Mouse (Mus musculus) ZHBTc4 (cell line): Measurements from ENCODE around the gene Plekhh2.

Source experiments
- DNase-seq: peaks from one replicate; pipeline ENCODE4 v3.0.0-alpha.2; 2011; ENCODE audit warnings: low read depth, low spot score

The Plekhh2 gene

DNA sequence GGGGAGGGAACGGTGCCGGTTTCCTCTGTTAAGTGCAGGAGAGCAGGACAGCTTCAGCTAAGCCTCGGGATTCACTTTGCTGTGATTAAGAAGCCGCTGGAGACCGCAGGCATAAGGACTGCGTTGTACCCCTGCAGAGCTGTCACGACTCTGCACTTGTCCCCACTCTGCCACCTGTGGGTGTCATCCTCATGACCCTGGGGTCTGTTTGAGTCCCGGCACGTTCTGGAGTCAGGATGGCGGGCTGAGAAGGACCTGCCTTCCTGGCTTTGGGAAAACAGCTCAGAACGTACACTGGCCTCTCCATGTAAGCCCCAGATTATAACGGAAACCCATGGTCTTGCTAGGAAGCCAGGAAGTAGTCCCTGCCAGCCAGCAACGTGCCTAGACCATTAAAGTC lies 95.3 kb downstream of the Plekhh2 start:
- no peak for DNase-seq

DNA sequence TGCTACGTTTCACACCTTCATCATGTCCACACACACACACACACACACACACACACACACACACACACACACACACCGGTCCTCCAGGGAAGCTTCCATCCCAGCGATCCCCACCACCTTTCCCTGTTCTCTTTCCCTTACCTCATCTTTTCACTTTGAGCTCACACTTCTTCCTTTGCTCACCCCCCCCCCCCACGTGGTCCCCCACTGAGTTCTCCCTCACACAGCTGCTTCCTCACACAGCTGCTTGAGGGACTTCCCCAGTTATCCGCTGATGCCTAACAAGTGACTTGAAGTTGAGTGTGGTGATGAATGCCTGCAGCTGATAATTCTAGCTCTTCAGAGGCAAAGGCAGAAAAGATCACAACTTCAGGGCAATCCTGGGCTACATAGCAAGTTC lies 95.9 kb downstream of the Plekhh2 start:
- DNase-seq, result no peak

DNA sequence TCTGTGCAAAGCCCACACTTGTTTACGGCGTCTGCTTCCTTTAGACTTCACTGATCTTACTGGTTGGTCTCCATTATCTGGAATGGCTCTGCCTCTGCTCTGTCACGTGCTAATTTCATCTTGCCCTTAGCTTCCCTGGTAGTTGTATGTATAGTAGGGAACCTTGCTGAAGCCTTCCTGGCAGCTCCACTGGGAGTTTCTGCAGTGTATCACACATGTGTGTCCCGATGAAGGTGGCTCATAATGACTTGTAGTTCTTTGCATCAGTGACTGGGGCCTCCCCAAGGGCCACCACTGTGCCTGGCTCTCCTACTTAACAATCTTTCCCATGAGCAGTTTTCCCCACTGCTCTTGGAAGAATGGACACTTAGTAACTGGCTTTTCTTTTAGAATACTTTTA lies 96.9 kb downstream of the Plekhh2 start:
- no peak for DNase-seq

DNA sequence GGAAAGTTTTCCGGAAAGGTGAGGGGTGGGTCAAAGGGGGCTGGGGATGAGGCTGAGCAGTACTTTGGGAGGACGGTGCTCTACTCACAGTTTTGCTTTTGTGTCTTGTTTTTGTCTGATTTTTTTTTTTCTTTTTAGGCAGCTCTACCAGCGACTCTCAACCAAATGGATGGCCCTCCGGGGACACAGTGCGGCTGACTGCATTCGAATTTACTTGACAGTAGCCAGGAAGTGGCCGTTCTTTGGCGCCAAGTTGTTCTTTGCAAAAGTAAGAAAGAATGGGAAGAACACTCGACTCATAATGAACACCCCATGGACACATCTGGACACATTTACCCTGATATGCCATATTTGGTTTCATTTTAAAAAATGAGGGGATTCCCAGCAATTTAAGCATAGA lies 99.8 kb downstream of the Plekhh2 start:
- DNase-seq, result no peak

DNA sequence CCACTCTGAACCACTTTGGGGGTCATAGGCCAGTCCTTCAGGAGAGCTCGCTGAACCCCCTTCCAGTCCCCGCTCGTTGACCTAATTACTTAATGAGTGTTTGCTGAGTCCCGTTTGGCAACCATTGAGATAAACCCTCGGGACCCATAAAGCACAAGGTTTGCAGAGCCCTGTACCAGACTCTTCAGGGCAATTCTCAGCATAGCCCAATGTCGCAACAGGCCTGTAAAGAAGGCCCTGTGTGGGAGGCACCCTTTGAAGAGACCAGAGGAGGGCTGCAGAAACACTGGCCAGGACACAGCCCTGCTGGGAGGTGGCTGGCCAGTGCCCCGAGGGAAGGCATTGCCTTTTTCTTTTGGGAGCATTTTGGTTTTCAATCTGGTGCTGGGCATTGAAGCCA lies 100.3 kb downstream of the Plekhh2 start:
- DNase-seq, result no peak

DNA sequence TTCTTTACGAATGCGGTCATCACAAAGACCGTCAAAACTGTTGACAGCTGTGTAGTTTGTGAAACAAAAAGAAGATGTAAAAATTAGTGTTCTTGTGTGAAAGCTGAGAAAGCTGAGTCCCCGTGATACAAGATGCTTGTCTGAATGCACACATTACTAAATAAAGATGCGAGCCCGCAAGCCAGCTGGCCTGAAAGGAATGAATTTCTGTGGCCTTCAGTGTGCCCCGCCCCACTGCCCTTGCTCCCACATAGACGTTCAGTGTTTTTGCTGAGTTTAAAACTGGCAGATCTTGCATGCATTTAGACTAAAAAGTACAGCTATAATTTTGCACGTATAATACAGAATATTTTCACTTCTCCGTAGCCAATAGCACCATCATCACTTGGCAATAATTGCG lies 104.1 kb downstream of the Plekhh2 start:
- DNase-seq, result no peak

DNA sequence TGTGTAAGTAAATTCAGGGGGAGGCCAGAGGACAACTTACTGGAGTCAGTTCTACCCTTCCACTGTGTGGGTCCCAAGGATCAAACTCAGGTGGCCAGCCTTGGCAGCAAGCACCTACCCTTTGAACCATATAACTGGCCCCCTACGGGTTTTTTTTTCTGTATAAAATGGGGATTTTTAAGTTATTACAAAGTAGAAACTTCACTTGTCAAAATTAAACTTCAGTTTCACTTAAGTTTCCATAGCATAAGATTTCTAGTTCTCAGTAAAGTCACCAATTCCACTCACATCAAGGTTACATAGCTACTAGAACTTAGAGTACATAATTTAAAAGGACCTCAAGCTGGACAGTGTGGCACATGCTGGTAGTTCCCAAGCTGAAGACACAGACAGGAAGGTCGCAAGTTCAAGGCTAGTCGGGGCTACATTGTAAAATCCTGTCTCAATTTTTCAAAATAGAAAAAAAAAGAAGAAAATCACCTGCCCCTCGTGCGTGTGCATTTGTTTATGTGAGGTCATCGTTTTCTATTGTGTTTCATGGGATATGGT lies 104.9 kb downstream of the Plekhh2 start:
- DNase-seq, result no peak

DNA sequence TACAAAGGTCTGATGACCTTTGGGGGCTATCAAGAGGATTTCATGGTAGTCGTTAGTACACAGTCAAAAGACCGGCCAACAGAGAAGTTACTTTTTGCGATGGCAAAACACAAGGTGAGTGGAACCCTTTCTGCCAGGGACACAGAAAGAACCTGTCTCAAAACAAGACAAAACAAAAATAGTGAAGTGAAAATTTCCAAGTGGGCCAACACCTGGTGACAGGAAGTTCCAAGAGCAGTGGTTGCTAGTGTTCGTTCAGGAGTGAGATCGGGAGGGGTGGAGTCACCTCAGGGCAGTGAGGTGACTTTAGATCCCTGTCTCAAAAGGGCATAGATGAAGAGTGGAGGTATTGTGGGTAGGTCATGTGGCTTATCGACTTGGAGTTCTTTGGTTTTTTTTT lies 106.3 kb downstream of the Plekhh2 start:
- no peak for DNase-seq

DNA sequence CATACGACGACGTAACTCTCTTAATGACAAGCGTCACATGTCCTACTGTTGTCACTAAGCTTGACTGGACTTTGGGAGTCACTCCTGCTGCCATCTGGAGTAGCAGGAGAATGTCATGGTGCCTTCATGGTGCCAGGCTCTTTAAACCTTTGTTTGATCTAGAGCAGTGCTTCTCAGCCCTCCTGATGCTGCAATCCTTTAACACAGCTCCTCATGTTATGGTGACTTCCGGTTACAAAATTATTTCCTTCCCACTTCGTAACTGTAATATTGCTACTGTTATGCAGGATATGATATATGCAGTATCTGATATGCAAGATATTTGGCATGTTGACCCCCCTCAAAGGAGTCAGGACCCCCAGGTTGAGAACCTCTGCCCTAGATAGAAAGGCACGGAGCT lies 107.4 kb downstream of the Plekhh2 start:
- no peak for DNase-seq

DNA sequence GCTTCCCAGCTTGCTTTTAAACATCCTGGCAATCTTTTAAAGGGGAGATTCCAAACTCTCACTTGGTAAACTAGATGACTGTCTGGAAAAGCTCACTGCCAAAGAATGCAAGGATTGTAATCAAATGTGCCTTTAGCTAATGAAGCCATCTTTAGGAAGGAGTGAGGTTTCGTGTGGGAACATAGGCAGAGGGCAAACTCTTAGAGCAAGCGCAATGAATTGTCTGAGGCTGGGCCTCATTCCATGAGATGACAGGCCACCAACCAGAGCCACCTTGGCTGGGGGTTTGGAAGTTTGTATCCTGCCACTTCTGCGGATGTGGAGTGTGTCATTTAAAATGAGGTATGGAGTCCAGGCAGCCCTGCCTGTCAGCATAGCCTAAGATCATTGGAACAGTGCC lies 108.4 kb downstream of the Plekhh2 start:
- DNase-seq, result no peak

DNA sequence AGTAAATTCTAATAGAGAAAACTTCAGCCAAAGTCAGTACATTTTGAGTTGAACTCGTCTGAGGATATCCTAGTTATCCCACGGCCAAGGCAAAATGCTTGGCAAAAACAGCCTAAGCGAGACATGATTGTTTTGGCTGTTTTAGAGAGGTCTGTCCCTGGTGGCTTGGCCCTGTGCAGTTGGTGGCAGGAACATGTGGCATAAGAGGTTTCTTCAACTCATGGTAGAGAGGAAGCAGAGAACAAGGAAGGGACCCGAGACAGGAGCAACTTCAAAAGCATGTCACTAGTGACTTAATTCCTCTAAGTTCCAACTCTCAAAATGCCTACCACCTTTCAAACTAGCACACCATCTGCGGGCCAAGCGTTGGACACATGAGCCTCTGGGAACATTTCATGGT lies 108.9 kb downstream of the Plekhh2 start:
- no peak for DNase-seq

DNA sequence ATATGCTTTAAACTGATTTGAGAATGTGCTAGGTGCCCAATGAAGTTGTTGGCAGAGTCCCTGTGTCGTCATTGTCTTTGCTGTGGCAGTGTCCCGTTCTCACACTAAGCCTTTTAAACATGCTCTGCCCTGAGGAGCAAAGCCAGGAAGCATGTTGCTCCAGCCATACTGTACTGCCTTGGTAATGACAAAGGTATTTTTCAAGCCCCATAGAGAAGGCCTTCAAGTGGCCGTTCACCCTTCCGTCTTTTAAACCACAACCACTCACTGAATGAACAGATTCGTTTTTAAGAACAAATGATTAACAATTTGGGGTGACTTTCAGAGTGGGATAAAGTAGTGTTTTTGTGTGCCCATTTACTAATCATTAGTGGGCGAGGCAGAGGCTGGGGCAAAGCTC lies 109.5 kb downstream of the Plekhh2 start:
- DNase-seq, result no peak

DNA sequence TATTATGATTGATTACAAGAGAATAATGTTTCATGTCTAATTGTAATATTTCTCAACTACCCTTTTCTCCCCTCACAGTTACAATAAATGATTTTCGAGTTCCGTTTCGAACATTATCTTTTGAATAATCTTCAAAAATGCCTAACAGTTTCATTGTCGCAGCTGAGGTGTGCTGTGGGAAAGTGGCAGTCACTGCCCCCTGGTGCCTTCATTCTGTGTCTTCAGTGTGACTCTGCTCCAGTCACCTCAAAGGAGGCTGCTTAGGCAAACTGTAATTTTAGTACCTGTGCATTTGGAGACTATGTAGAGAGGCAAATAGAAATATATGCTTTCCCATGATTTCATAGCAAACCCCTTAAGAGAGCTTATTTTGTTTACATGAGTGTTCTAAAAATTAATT lies 110.3 kb downstream of the Plekhh2 start:
- DNase-seq, result no peak

DNA sequence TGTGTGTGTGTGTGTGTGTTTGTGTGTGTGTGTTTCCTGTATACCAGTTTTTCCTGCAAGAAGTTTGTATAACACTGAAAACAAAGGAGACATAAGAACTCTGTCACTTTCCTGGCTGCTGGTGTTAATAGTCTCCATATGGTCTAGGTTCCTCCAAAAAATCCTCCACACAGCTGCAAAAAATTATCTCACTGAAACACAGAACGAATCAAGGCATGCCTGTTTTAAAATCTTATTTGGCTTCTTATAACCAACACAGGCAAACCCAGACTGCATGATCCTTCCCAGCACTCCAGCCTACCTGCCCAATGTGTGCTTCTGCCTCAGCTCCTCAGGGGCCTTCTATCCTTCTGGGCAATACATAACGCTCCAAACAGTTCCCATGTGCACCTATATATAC lies 111.2 kb downstream of the Plekhh2 start:
- DNase-seq, result no peak

DNA sequence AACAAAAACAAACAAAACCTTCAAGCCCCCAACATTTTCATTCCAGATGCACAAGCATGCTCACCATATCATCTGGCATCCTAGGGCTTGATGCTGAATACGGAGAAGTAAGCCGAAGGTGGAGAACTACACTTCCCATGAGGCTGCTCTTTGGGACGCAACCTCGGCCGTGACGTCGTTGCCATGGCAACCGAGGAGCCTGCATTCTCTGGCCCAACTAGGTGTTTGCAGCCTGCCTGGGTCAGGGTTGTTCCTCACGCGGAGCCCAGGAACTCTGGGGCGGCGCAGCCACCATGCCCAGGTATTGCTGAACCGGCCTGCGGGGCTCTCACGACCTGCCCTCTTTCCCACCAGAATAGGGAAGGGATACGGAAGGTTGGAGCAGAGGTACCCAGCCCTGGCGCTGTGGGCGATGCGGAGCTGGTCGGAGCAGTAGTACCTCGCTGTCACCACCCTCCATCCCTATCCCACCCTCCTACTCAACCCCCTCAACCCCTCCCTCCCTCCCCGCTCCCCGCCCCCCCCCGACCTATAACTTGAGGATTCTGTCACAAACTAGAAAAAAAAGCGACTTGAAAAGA lies 114.7 kb downstream of the Plekhh2 start, which contains the start of gene Dync2li1:
Gene Dync2li1 (plus strand): TSS at position 221 of the 581 bp plus-strand sequence.
- DNase-seq, result peak; percentile 94

DNA sequence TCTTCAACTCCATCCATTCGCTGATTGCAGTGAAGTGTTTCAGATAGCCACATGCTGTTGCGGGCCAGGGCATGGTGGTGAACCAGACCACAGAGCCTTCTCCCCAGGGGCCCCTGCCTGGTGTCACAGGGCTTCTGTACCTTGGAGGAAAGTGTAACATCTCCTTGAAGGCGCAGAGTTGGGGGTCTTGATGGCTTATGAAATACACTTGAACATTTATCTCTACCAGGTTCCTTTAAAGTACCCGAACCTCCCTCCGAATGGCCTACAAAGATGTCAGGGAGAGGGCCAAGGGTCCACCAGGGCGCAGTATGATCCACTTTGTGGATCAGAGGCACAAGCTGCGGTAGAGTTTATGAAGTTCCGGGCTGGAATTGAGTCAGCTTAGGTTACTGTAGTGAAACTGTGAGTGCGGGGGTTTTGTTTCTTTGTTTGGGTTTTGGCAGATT lies 115.2 kb downstream of the Plekhh2 start:
- DNase-seq, result no peak

DNA sequence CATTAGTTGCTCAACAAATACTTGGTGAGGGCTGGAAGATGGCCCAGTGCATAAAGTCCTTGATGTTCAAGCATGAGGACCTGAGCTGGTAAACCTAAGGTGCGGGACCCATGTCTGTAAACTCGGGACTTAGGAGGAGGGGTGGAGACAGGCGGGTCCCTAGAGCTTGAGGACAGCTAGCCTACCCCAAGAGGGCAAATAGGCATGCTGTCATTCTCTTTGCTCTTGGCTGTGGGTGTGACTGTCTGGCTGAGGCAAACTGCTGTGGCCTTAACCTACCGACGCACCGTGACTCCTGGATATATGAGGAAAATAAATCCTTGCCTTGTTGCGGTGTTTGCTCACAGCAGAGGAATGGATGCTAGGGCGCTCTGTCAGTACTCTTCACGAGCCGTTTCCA lies 116.0 kb downstream of the Plekhh2 start:
- DNase-seq, result no peak

DNA sequence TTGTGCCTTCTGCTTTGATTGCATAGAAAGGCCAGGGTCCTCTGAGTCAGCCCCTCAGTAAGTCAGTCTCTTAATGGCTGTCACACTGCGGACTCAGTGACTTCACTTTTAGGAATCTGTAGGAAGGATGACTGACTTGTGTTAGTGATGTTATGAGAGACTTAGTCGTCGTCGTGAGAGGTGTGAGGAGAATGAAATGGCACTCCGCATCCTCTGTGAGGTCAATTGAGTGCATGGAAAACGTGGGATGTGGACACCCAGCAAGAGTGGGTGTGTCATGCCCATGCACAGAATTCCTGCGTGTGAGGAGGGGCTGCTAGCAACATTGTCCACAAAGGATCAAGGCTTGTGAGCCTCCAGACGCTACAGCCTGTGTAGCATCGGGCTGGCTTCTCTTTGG lies 116.9 kb downstream of the Plekhh2 start:
- DNase-seq, result no peak

DNA sequence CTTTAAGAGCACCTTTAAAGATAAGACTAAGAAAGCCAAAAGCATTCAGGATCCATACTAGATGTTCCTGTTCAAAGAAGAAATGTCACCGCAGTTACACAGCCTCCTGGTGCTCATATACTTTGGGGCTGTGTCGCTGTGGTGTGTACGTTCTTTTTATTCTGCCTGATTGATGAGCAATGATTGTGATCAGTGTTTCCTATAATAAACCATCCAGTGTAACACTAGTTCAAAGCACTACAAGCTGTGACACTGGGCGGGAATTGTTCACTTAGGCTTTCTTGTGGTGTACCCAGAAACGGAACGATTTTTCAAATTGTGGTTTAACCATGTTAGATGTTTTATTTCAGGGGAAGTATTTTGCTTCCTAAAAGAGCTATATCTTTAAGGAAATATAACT lies 120.1 kb downstream of the Plekhh2 start:
- no peak for DNase-seq

DNA sequence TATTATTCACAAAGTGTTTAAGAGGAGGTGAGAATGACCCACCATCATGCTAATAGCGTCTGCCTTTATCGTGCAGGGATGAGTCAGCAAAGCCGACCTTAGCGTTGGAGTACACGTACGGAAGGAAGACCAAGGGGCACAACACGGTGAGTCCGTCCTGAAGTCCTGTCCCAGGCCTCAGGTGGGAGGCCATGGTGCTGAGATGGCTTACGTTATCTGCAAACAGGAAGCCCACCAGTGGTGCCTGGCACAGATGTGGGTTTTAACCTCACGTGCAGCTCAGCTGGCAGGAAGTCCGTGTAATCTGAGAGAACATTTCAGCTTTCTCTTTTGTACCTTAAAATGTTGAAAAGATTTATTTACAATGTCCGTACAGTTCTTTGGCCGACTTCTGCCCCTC lies 121.7 kb downstream of the Plekhh2 start:
- no peak for DNase-seq

DNA sequence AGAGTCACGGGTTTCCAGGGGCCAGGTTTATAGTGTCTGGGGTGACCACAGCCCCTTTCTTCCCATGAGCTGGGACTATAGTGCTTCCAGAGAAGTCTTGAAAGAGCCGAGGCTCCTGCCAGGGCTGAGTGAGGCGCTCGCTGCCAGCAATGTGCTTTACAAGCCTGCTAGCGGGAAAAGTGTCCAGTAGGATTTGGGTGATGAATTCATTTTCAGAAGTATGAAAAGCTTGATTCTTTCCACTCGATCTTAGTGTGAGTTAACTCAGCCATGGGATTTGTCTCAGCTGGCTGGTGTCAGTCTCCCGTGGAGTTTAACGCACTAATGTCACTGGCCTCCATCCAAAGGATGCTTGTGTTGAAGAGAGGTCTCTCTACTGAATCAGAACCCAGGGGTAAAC lies 124.6 kb downstream of the Plekhh2 start:
- DNase-seq, result no peak

DNA sequence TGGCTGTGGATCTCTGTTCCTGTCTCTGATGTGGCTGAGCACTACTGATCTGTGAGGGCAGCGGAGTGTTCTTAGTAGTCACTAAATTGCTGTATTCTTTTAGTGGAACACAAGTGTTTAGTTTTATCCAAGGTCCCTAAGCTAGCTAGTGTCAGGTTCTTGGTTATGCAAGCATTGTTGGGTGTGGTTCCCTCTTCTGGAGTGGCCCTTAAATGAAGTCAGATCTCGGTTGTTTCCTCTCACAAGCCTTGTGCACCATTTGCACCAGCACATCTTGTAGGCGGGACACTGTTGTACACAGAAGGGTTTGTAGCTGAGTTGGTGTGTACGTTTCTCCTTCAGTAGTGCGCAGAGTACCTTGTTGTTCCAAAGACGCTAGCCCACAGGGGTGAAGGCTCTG lies 126.3 kb downstream of the Plekhh2 start:
- DNase-seq, result no peak

DNA sequence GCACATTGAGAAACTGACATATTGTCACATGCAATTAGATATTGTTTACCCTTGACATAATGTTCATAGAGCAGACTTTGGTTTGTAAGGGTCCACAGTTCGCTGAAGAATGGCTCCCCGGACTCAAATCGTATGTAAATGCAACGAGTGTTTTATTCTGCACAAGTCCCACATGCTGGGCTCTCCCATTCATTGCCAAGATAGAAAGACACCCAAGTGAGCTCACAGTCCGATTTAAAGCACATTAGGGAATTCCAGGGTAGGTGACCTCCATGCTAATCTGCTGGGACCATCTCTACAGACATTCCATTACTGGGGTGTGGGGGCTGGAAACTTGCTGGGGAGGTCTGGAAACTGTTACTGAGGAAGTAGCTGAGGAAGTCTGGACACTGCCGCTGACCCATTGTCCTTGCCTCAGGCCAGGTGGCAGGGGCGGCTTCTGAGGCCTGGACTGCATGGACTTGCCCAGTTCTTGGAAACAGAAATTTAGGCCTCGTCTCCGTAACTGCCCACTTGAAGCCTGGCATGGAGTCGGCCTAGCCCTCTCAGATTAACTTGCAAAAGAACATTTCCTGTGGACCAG lies 128.2 kb downstream of the Plekhh2 start:
- peak; percentile 70 for DNase-seq

DNA sequence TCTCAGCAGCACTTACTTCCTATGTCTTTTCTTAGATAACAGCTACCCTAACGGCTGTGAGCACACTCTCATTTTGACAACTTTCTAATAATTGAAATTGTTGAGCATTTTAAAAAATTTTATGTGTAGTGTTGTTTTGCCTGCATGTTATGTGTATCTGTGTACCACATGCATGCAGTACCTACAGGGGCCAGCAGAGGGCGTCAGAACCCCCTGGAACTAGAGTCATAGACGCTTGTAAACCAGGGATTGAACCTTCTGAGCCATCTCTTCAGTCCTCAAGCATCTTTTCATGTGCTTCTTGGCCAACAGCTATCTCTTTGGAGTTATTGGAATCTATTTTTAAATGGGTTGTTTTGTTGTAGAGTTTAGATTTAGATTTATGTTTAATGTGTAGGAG lies 130.2 kb downstream of the Plekhh2 start:
- peak; percentile 58 for DNase-seq
